Mouse (Mus musculus): ENCODE data around the gene Gpr107.

- TF ChIP-seq POLR2A (IDR thresholded peaks at IDR 0.05; ENCODE audit: insufficient read length, low read depth) (no peak), USF1 (IDR thresholded peaks at IDR 0.05; ENCODE audit: low read depth) (no peak), MYOG (IDR thresholded peaks at IDR 0.05; ENCODE audit: control insufficient read depth in 1 of 3, insufficient read depth in 1 of 3, insufficient read length in 2 of 3, low read depth in 2 of 3) (no peak), POLR2AphosphoS2 (IDR thresholded peaks at IDR 0.05; ENCODE audit: insufficient read length, low read depth) (no peak)
Observed at GRCm38 (mm10) chr2:31160147-31160920, 8.2 kb downstream of the Gpr107 start.

Measured in myocyte (in vitro differentiated cells).